Mouse (Mus musculus): ENCODE results near the gene Gm12886. TPM values are rescaled to one million over a fixed set of nuclear protein-coding genes. Genes with fewer than 3 reads are reported as not detected.

Gene Gm12886
- not detected for total RNA-seq (2021)
- long read RNA-seq, experiment 1: 0 reads
- long read RNA-seq, experiment 2: 0 reads

DNA sequence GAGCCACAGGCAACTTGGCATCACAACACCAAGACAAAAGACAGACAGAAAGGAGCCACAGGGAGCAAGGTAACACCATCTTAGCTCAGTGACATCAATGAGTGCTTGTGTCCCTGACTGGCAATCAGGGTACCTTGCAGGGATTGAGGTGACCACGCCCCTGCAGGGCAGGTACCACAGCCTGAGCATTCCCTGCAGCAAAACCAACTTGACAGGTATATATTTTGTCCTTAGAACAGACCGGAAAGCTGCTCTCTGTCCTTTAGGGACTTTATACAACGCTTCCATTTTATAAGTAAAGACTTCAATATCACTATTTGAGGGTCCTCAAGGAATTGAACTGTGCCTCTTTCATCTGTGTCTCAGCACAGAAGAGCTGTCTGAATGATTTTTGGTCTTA lies at the start of gene Gm12886:
Gm12886 (minus strand) TSS at position 101 of the 400 bp plus-strand sequence.
- DNase-seq (ENCODE audit: low spot score in 2 of 2): no peak

Other genes with a start within 250 kb of the Gm12886 start
- gene Rlf, start 208.0 kb downstream of the Gm12886 start, total RNA-seq (2021): 10 to 100 TPM; 18.2 to 21.3 TPM
- not detected for gene Gm12888, start 98.2 kb downstream of the Gm12886 start, total RNA-seq (2021)
- gene Gm12887, start 199.0 kb upstream of the Gm12886 start, total RNA-seq (2021): not detected